Mouse (Mus musculus) skeletal muscle tissue, adult 2 months (tissue): ENCODE measurements around the gene Rhd.

Source experiments
- DNase-seq: peaks from one replicate; pipeline ENCODE4 v3.0.0-alpha.2; 2012; ENCODE audit warnings: low read depth, low spot score

Rhd gene

DNA sequence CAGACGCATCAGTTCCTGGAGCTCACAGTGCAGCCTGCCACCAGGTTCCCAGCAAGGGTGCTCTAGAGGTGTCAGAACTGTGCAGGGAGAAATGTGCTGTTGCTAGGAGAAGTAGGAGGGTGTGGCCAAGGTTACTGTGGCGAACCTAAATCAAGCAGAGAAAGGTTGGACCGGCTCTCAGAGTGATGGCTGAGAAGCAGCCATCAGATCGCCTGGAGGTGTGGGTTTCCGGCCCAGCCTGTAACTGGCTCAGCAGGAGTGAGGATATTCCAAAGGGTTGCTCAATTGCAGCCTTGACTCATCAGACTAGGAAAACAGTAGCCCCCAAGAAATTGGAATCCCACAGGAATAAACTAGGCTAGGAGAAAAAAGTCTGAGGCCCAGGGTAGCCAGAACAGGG lies 7.8 kb upstream of the Rhd start:
- DNase-seq = no peak

DNA sequence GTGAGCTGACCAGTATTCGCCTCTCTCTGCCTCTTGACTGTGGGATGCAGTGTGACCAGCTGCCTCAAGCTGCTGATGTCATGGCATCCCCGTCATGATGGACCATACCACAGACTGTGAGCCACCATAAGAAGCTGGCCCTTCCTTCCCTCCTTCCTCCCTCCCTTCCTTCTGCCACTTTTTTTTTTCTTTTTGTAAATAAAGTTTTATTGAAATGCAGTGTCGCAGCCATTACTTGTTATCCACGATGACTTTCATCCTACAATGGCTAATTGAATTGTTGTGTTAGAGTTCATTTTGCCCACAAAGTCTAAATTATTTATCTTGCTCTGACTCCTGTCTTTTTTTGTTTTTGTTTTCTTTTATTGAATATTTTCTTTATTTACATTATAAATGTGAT lies 5.8 kb upstream of the Rhd start:
- no peak for DNase-seq

DNA sequence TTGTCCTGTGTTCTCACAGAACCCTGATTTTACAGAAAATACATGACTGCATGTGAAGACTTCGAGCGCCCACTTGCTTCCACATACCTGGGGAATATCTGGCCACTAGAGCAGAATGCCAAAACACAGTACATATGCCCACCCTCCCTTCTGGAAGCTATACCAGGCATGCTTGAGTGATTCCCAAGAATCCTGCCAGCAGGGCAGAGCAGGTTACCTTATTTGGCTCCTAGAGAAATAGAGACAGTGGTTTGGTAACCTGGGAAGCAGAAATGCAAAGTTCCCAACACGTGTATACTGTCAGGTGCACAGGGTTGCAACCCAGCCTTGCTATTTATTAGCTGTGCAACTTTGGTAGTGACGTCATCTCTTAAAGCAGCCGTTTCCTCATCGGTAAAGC lies 2.5 kb upstream of the Rhd start:
- DNase-seq = no peak

DNA sequence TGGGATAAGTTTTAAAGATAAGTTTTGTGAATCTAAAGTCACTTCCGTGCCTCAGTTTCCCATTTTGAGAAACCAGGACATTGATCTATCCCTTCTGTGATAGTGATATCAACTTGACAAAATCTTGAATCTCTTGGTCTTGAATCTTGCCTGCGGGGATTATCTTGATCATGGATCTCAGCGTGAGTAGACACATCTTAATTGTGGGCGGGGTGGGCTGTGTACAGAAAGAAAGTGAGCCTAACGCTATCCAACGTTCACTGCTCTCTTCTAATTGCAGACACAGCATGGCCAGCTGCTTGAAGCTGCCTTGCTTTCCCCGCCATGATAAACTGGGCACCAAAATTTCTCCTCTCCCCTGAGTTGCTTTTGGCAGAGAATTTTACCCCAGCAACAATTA lies 1.3 kb upstream of the Rhd start:
- DNase-seq = no peak

DNA sequence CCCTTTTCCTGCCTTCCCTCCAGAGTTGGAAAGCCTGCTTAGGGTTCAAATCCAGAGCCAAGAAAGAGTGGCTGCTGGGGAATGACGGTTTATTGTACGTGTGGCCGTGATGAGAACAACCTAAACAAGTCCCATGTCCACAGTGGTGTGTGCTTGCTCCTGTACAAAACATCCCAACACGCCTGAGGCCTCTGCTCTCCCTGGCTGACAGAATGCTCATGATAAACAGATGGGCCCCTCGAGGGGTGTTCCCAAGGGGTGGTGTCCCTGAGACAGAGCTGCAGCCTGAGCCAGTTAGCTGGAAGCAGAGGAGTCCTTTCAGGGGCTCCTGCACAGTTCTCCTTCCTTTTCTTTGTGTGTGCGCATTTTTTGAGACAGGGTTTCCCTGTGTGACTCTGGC lies 1.0 kb downstream of the Rhd start:
- no peak for DNase-seq

DNA sequence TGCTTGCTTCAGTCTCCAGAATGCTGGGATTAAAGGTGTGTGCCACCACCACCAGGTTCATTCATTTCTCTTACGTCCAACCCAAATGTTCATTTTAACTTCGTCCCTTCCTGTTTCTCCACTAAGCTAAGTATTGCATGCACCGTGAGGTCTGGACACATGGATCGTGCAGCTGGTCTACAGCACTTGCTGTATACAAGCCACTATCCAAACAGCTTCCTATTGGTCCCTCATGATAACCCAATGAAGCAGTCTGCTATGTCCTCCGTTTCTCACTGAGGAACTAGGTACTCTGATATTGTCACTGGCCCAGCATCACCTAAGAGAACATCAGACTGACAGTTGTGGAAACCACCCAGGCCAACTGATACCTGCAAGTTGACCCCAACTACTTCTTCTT lies 1.5 kb downstream of the Rhd start:
- DNase-seq = no peak

DNA sequence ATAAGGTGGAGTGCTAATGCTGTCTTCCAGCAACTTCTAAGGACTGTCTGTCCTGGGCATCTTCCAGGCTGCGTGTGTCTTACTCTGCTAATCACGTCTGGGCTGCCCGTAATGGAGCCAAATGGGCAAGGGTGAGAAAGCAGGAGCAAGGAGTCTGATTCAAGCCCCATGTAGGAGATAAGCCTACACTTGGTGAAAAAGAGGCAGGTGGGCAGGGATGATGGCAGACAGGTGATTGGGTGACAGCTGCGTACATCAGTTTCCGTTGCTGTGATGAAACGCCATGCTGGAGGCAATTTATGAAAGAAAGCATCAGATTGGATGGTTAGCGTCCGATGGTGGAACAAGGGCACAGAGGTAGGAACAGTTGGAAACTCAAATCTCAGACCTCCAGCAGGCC lies 2.9 kb downstream of the Rhd start:
- no peak for DNase-seq

DNA sequence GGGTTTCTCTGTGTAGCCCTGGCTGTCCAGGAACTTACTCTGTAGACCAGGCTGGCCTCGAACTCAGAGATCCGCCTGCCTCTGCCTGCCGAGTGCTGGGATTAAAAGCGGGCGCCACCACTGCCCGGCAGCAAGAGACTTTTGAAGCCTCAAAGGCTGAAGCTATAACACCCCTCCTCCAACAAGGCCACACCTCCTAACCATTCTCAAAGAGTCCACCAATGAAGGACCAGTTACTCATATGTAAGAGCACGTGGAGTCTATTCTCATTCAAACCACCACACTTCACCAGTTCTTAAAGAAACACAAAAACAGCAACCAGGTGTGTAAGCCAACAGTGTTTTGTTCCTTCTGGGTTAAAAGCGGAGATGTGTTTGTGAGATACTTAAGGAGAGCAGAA lies 3.3 kb downstream of the Rhd start:
- no peak for DNase-seq

DNA sequence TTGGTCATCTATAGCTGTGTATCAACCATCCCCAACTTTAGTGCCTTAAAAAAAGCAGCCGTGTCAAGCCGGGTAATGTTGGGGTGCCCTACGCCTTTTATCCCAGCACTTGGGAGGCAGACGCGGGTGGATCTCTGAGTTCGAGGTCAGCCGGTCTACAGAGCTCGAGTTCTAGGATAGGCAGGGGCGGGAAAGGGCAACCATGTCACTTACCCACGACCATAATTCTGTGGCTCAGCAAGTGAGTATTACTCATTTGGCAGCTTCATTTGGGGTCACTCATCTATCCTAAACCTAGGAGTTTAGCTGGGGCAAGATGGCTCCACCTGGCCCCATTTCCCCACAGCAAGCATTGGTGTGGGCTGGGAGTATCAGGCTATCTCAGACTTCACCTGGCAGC lies 3.7 kb downstream of the Rhd start:
- DNase-seq = no peak

DNA sequence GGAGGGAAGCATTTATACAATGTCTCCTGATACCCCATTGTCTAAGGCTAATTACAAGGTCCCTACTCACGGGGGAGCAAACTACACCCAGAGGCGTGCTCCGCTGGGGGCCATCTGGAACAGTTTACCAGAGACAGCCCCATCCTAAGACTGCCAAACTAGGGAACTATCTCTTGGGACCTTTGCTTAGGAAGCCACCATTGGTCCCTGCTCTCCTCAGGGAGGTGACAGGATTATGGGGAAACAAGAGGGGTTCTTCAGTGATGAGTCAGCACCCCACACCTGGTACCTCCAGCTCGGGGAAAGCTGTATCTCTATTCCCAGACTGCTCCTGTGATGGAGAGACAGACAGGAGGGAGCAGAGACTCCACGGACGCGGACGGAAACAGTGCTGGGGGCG lies 4.2 kb downstream of the Rhd start:
- no peak for DNase-seq

DNA sequence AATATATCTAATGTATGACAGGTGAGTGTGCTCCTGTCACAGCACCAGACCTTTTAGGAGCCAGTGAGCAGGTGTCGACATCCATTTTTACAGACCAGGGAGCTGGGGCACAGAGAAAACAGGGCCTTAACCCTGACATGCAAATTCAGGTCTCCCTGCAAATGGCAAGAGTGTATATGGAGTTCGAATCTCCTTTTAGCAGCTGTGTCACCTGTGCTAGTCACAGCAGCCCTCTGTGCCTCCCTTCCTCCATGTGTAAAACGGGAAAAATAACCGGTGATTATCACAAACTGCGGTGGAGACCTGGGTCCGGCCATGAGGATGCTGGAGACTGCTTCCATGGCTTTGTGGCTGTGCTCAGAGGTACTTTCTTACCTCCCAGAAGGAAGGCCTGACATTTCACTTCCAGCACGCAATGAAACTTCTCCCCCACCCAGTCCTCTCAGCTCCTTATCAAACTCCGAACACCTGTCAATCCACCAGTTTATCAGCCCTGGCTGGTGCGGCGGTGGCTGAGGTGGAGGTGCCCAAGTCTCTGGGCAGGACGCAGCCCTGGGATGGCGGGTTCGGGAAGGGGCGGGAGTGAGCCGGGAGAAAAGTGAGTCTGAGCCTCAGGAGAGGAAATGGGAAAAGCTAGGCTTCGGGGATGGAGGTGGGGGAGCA lies 4.9 kb downstream of the Rhd start:
- DNase-seq = no peak

DNA sequence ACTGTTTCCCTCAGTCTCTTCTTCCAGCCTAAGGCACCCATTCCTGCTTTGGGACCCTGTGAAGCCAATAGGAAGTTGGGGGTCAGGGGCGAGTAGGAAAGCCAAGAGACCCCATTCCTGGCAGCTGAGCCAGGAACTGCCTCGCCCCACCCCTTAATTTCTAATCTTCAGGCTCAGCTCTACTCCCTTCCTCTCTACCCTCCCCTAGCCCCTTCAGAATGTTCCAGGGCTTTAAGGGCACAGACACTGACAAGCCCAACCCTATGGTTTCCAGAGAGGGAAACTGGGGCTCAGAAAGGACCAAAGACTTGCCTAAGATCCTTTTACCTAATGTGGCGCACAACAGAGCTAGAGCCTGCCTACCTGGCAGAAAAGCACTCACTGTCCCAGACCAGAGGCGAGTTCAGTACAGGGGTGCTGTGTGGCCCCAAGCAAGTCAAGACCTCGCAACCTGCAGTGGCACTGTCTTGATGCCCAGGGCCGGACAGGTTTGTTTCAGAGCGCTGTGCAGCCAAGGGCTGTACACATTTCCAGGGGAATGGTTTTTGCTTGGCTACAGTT lies 5.6 kb downstream of the Rhd start:
- DNase-seq = no peak

DNA sequence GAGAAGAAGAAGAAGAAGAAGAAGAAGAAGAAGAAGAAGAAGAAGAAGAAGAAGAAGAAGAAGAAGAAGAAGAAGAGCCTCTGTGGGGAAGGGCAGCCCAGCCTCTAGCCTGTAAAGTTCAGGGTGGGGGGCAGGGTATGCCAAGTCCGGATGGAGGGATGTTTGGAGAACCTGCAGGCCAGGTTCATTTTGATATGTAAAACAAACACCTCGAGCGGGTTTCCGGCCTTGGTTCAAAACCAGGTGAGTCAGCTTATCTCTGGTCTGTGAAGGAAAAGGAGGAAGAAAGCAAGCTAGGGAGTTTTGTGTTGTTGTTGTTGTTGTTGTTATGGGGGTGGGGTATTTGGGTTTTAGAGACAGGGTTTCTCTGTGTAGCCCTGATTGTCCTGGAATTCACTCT lies 7.1 kb downstream of the Rhd start:
- no peak for DNase-seq

DNA sequence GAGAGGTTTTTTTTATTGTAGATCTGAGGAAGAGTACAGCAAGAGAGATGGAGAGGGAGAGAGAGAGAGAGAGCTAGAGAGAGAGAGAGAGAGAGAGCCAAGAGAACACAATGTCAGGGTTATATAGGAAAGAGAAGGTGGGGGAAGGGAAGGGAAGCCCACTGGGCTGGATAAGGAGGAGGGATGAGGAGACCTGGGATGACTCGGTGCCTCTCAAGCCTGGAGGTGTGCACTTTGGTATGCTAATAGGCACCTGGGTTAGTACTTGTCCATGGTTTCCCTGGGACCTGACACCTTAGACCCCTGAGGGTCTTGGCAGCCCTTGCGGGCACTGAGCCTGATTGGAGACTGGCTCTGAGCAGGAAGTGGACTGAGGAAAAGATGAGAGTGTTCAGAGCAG lies 7.6 kb downstream of the Rhd start:
- DNase-seq = no peak

DNA sequence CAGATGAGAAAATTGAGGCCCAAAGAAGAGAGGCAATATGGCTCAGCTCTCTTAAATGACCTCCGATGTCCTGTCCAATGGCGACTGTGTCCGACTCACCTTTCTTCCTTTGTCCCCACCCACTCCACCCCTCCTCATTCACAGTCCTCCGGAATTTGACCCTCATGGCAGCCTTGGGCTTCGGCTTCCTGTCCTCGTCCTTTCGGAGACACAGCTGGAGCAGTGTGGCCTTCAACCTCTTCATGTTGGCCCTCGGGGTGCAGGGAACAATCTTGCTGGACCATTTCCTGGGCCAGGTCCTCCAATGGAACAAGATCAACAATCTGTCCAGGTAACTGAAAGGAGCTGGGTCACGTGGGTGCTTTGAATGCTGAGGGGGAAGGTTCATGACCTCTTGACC lies 11.8 kb downstream of the Rhd start:
- no peak for DNase-seq

DNA sequence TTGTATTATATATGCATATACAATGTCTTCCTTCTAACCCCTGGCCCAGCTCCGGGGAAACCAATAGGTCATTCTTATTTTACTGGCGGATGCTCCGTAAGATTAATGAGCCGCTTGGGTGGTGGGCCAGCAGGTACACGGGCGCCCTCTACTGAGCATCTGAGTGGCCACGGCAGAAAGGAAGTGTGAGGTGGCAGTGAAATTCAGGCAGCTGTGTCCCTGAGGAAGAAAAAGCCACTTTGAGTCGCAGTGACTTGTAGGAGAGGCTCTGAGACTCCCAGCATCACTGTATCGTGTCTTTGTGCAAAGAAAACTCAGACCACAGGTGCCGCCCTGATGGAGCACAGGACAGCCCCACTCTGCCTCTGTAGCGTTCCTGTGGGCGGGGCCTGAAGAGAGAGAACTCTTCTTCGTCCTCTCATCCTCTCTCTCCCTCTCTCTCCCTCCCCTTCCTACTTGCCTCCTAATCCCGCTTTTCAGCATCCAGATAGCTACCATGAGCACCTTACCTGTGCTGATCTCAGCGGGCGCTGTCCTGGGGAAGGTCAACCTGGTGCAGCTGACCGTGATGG lies 15.2 kb downstream of the Rhd start:
- DNase-seq = no peak

DNA sequence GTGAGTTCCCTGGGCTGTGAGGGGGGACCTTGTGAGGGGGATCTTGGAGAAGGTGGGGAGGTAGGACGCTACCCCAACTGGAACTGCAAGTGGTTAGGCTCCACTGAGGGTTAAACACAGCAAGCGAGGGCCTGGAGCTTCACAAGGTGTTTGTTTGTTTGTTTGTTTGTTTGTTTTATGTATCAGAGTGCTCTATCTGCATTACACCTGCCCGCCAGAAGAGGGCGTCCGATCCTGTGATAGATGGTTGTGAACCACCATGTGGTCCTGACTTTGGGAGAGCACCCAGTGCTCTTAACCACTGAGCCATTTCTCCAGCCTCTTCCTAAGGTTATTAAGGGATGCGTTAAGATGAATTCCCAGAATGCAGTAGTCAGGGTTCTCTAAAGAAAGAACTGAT lies 15.7 kb downstream of the Rhd start:
- no peak for DNase-seq

DNA sequence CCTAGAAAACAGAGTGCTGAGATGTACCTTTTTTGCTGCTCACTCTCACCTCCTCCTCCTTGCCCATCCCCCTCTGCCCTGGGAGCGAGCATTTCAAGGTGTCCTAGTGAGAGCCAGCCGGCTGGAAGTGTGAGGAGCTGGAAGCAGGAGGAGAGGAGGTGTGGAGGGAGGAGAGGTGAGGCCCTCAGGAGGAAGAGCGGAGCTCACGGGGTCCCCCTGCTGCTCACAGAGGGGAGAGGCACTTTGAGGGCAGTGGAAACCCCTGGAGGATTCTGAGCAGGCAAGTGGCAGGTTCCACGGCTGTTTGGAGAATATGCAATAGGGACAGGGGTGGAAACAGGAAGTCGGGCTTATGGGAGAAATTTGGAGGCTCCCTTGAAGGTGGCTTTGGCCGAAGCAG lies 18.9 kb downstream of the Rhd start:
- DNase-seq = no peak

DNA sequence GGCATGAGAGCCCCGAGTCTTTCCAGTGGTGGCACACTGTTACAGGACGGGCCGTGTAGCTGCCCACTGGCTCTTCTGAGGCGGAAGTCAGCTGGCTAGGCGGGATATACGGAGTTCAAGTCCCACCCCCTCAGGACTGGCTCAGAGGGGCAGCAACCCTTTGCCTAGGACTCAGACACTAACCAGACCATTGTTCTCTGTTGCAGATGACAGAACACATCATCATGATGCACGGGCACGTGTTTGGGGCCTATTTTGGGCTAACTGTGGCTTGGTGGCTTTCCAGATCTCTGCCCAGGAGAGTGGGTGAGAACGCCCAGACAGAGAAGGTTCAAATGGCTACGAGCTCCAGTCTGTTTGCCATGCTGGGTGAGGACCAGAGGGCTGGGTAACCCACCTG lies 19.5 kb downstream of the Rhd start:
- DNase-seq = no peak

DNA sequence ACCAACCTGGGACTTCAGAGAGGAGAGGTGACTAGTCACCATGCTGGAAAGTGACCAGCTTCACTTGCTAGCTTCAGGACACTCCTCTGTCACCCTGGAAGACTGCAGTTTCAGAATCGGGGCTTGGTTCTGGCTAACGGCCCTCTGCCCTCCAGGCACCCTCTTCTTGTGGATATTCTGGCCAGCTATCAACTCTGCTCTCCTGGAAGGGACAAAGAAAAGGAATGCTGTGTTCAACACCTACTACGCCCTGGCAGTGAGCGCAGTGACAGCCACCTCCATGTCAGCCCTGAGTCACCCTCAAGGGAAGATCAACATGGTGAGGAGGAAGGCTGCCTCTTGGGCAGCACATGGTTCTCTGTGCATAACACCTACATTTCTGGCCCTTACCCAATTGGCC lies 20.0 kb downstream of the Rhd start:
- no peak for DNase-seq

DNA sequence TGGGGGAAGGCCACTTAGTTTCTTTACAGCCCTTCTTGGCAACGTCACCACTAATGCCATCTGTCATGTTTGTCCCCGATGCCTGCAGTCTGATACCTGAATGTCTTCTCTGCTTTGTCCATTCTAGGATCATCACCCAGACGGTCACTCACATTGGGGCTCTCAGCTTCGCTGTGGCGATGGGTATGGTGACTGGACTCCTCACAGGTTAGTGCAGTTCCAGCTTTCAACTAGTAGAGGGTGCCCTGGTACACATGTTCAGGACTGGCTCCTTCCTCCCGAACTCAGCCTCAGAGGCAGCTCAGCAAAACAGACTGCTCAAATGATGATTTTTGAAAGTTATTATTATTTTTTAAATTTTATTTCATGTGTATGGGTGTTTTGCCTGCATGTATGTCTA lies 27.8 kb downstream of the Rhd start:
- DNase-seq = no peak

DNA sequence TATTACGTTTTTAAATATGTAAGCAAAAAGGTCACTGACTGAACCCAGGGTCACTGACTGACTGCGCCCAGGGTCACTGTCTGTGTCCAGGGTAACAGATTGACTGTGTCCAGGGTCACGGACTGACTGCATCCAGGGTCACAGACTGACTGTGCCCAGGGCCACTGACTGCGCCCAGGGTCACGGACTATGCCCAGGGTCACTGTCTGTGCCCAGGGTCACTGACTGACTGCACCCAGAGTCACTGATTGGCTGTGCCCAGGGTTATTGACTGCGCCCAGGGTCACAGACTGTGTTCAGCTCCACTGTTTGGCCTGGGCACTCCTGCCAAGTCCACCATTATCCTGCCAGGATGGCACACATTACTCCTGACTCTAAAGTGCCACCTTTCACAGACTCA lies 32.9 kb downstream of the Rhd start:
- no peak for DNase-seq

DNA sequence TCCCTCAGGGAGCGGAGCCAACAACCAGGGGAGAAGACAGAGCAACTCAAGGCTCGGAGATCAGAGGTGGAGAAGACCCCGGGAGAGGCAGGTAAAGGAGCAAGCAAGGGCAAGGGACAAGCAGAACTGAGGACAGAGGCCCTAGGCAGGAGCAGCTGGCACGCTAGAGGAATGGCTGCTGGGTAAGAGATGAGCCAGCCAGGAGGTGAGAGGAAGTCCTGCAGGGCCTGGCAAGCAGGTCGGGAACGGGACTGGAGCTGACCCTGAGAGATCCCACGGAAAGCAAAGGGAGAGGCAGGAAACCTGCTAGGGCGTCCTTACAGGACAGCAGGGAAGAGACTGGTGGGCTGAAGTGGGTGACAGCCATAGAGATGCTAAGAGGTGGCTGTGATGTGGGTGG lies 36.8 kb downstream of the Rhd start:
- DNase-seq = no peak

DNA sequence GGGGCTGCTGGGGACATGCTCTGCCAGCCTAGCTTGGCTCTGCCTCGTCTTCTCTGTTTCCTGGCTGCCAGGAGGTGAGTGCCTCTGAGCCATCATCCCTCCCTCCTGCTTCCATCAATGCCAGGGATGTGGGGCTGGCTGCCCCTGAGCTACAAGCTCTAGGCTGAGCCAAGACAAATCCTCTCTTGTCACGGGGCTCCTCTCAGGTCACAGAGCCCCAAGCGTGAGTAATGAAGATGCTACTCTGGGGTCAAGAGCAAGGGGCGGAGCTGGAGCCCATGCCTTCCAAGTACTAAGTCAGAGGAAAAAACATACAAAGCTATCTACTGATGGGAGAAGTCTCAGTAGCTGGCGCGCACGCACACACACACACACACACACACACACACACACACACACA lies 38.7 kb downstream of the Rhd start:
- DNase-seq = no peak
